9 mouse cellular contexts compared by ENCODE assay signal in the genomic region with DNA sequence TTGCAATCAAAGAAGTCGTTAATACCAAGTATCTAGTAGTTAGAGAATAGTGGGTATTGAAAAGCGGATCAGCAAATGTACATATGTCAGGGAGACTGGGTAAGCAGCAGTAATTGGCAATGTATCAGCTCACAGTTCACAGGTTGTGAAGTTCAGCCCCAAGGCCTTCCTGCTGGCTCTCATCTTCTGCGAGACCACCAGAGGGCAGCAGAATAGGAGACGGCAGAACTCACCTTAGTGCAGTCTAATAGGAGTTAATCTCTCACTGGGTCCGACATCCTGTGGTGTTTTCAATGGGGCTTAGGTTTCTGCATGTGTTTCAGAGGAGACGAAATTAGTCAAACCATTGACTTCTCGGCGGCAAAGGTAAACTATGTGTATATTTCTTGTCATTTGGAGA. TPM values are rescaled to one million over a fixed set of nuclear protein-coding genes. Genes with fewer than 3 reads are reported as not detected.
DNase-seq lines count a peak whose midpoint lies in the region; ATAC-seq and TF ChIP-seq lines count a peak whose summit lies in the region.
"Had no signal": no experiment of that assay in that cellular context is flagged by ENCODE, and none has a peak within 500 bp of the region (broad histone marks: within the 10 kb centered on the region; RNA-seq: fewer than 3 reads in every experiment).

No protein-coding gene starts in this region.

- H3K9me3 ChIP-seq in hindbrain, embryonic 10.5 days: no peaks in the 10 kb centered on the region
- no peaks in the 10 kb centered on the region for H3K9me3 ChIP-seq in hindbrain, embryonic 16.5 days (ENCODE audit: control insufficient read depth, low read length)
- H3K9me3 ChIP-seq: limb, embryonic 13.5 days had no signal

- TF ChIP-seq CTCF in small intestine, adult 2 months (IDR thresholded peaks at IDR 0.05; ENCODE audit: extremely low read depth, insufficient read length, insufficient replicate concordance, low read depth, low read length): peak; percentile 54; the same call in 1 of the 2 replicates

- H3K9ac ChIP-seq in hindbrain, embryonic 16.5 days (ENCODE audit: low read depth, low read length): no peak overlapping the region
- H3K9ac ChIP-seq: limb, embryonic 13.5 days had no signal

- H3K27ac ChIP-seq in hindbrain, embryonic 10.5 days: no peak overlapping the region
- H3K27ac ChIP-seq in hindbrain, embryonic 16.5 days (ENCODE audit: low read depth, low read length): no peak overlapping the region
- no peak overlapping the region for H3K27ac ChIP-seq in small intestine, adult 2 months (ENCODE audit: insufficient read depth, low read depth, low read length)
- H3K27ac ChIP-seq: limb, embryonic 13.5 days had no signal

- H3K4me2 ChIP-seq in hindbrain, embryonic 16.5 days (ENCODE audit: low read length): no peak overlapping the region
- H3K4me2 ChIP-seq: limb, embryonic 13.5 days had no signal

- TF ChIP-seq POLR2A in small intestine, adult 2 months (IDR thresholded peaks at IDR 0.05; ENCODE audit: low read depth, low read length): no peak

- H3K4me3 ChIP-seq in hindbrain, embryonic 10.5 days: no peak overlapping the region
- H3K4me3 ChIP-seq in hindbrain, embryonic 16.5 days (ENCODE audit: low read length): no peak overlapping the region
- no peak overlapping the region for H3K4me3 ChIP-seq in small intestine, adult 2 months (ENCODE audit: low read depth, low read length)
- H3K4me3 ChIP-seq: limb, embryonic 13.5 days had no signal

- no peaks in the 10 kb centered on the region for H3K36me3 ChIP-seq in hindbrain, embryonic 10.5 days
- H3K36me3 ChIP-seq in hindbrain, embryonic 16.5 days (ENCODE audit: control insufficient read depth, insufficient read depth, low read length): no peaks in the 10 kb centered on the region
- no peaks in the 10 kb centered on the region for H3K36me3 ChIP-seq in small intestine, adult 2 months (ENCODE audit: control insufficient read depth, insufficient read depth, low read length)
- H3K36me3 ChIP-seq: limb, embryonic 13.5 days had no signal

- no peak for ATAC-seq in hindbrain, embryonic 16.5 days

- no peaks in the 10 kb centered on the region for H3K27me3 ChIP-seq in hindbrain, embryonic 10.5 days (ENCODE audit: insufficient read depth, poor library complexity, severe bottlenecking)
- H3K27me3 ChIP-seq in hindbrain, embryonic 16.5 days (replicated peaks; ENCODE audit: control insufficient read depth, insufficient read depth, low read length): no peaks in the 10 kb centered on the region
- H3K27me3 ChIP-seq in small intestine, adult 2 months (ENCODE audit: control insufficient read depth, insufficient read depth, low read length): no peaks in the 10 kb centered on the region
- H3K27me3 ChIP-seq: limb, embryonic 13.5 days had no signal

- H3K4me1 ChIP-seq in hindbrain, embryonic 10.5 days (replicated peaks): no peaks in the 10 kb centered on the region
- H3K4me1 ChIP-seq in hindbrain, embryonic 16.5 days (ENCODE audit: control insufficient read depth, insufficient read depth, low read depth, low read length): no peaks in the 10 kb centered on the region
- no peaks in the 10 kb centered on the region for H3K4me1 ChIP-seq in small intestine, adult 2 months (ENCODE audit: control insufficient read depth, insufficient read depth, insufficient read length, low read length)
- H3K4me1 ChIP-seq: limb, embryonic 13.5 days had no signal

- 40% methylated on average over 8 of the region's 8 CpGs for WGBS in hindbrain, embryonic 10.5 days
- WGBS in hindbrain, embryonic 16.5 days: 47% methylated on average over 8 of the region's 8 CpGs
- WGBS in small intestine, adult 2 months: 44% methylated on average over 8 of the region's 8 CpGs

- DNase-seq in hindbrain, embryonic 10.5 days (ENCODE audit: low spot score): peak; percentile 20
- DNase-seq in right cerebral cortex, postnatal 4 days: peak; percentile 7
- no peak for DNase-seq in right cerebral cortex, postnatal 25 days
- peak; percentile 3 for DNase-seq in c-Kit-positive CD71-negative TER-119-negative erythroid progenitor cells, embryonic 14.5 days (ENCODE audit: low read depth)
- DNase-seq in layer of hippocampus, adult 8-10 months (ENCODE audit: low spot score in 2 of 2): no peak
- DNase-seq in frontal cortex, adult 2 months (ENCODE audit: extremely low spot score in 1 of 2, low spot score in 1 of 2): no peak

RNA-seq across cellular contexts. Expression of gene Abi3bp, which starts 46.7 kb away (rescaled TPM):
- 0.15 and 0.37 TPM in 2 replicates for polyA plus RNA-seq in hindbrain, embryonic 10.5 days (2016; fragmentation: Nextera tagmentation; extraction: Ambion mirVana)
- polyA plus RNA-seq in hindbrain, embryonic 16.5 days (2015; fragmentation: Nextera tagmentation; extraction: Ambion mirVana): 0.63 and 1.2 TPM in 2 replicates
- 0.76 and 1.0 TPM in 2 replicates for polyA plus RNA-seq in small intestine, adult 2 months (2012; rRNA removed)
- total RNA-seq in layer of hippocampus, adult 8-10 months (2022): 1 to 10 TPM; 1.4 to 2.5 (median 2.0) TPM
- 17.9 and 41.7 TPM in 2 replicates for polyA plus RNA-seq in frontal cortex, adult 2 months (2012; rRNA removed)

Comparison
In these comparisons a context has a peak if more than half of its experiments do, and no peak if none do; other contexts are left out.
1. DNase-seq: peak in hindbrain, embryonic 10.5 days (single experiment), right cerebral cortex, postnatal 4 days (single experiment) and c-Kit-positive CD71-negative TER-119-negative erythroid progenitor cells, embryonic 14.5 days (single experiment); none in right cerebral cortex, postnatal 25 days (single experiment), layer of hippocampus, adult 8-10 months (0 of 2) and frontal cortex, adult 2 months (0 of 2).